Mouse (Mus musculus) v-Abl transformed pro-B cells (cell line): Measurements from ENCODE around the gene Gm45213.

ENCODE experiments used
- in situ Hi-C, 2 experiments: fragments of 400-800 bp; cut with MboI; formaldehyde crosslinking; loops; one replicate each; pipeline ENCODE4 v1.15.1; 2025; ENCODE audit not compliant: unreplicated experiment in 2 of 2

Gene Gm45213

GRCm38 (mm10) chr7:66048446-66049230 is 5.2 kb downstream of the Gm45213 start:
- in situ Hi-C loops: no loop called here

- in situ Hi-C loops: loop anchor here (5.0 to 25.0 kb wide), 4 partner anchors 352 to 1667 kb away; partner anchors contain the start of genes Mcee (in 1 of the 2) and Mphosph10 (in 1 of the 2)
Measured at GRCm38 (mm10) chr7:66053946-66054483, 10.6 kb downstream of the Gm45213 start.

GRCm38 (mm10) chr7:66055356-66055755 is 12.0 kb downstream of the Gm45213 start:
- in situ Hi-C loops: loop anchor here (5.0 to 25.0 kb wide), 4 partner anchors 738 to 1668 kb away; partner anchors contain the start of genes Mcee (in 1 of the 2) and Mphosph10 (in 1 of the 2)

GRCm38 (mm10) chr7:66058703-66059102 is 15.3 kb downstream of the Gm45213 start, which contains the start of gene Snrpa1:
Gene Snrpa1 (plus strand): TSS chr7:66059003.
- in situ Hi-C loops: loop anchor here (5.0 to 25.0 kb wide), 4 partner anchors 741 to 1671 kb away; partner anchors contain the start of genes Mcee (in 1 of the 2) and Mphosph10 (in 1 of the 2)

GRCm38 (mm10) chr7:66060066-66060956 is 16.9 kb downstream of the Gm45213 start:
- in situ Hi-C loops: loop anchor here (10.0 to 25.0 kb wide), 3 partner anchors 1173 to 1673 kb away; partner anchors contain the start of genes Lrrc28 (in 1 of the 2), Mcee (in 1 of the 2), Mphosph10 (in 1 of the 2) and Ttc23 (in 1 of the 2)

DNA sequence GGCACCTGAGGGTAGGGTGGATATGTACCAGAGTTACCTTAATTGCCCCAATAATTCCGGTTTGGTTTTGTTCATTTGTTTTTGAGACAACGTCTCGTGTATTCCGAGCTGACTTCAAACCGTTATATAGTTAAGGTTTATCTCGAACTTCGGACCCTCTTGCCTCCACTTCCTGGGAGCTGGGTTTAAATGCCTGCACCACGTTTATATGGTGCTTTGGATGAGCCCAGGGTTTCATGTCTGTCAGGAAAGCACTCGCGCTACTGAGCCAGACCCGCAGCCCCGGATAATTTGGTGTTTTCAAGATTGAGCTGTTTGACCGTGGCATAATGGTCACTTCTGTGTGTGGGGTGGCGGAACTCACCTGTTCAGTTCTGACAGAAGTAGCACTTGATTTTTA is 17.7 kb downstream of the Gm45213 start:
- in situ Hi-C loops: loop anchor here (10.0 to 25.0 kb wide), 3 partner anchors 1174 to 1674 kb away; partner anchors contain the start of genes Lrrc28 (in 1 of the 2), Mcee (in 1 of the 2), Mphosph10 (in 1 of the 2) and Ttc23 (in 1 of the 2)

DNA sequence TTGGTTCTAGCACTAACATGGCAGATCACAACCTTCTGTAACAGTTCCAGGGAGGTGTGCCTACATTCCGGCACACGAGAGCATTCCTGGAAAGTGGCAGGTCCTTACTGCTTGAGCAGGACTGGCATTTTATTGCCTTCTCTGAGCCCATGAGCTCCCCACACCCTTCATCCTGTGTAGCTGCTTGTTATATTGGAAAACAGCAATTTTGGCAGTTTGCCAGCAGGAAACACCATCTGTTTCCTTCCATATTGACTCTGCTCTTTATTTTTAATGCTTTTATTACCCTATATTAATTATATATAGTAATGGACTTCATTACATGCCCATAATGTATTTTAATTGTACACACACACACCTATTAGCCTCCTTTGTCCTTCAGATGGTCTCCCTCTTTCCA is 33.0 kb downstream of the Gm45213 start:
- in situ Hi-C loops: loop anchor here (10.0 to 25.0 kb wide), 4 partner anchors 939 to 1692 kb away; partner anchors contain the start of genes Lrrc28 (in 1 of the 2) and Ttc23 (in 1 of the 2)

GRCm38 (mm10) chr7:66079364-66080230 is 36.2 kb downstream of the Gm45213 start, which contains the start of gene Selenos:
Gene Selenos (plus strand): TSS chr7:66079649.
- in situ Hi-C loops: loop anchor here (10.0 to 25.0 kb wide), 4 partner anchors 942 to 1695 kb away; partner anchors contain the start of genes Lrrc28 (in 1 of the 2) and Ttc23 (in 1 of the 2)

DNA sequence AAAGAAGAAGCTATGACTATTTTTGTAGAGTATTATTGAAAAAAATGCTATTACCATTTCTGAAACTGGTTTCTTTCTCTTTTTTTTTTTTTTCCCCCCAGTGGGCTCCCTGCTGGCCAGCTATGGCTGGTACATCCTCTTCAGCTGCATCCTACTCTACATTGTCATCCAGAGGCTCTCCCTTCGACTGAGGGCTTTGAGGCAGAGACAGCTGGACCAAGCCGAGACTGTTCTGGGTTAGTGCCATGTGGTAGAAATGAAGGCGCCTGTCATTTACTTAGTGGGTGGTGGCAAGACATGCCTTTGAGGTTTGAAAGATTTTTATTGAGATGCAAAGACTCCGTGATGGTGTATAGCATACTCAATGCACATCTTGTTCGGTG is 36.8 kb downstream of the Gm45213 start:
- in situ Hi-C loops: loop anchor here (25.0 kb wide), 3 partner anchors 943 to 1557 kb away; partner anchors contain the start of genes Lrrc28 (in 1 of the 2) and Ttc23 (in 1 of the 2)

- in situ Hi-C loops: loop anchor here (25.0 kb wide), 3 partner anchors 946 to 1554 kb away; partner anchors contain the start of genes Lrrc28 (in 1 of the 2) and Ttc23 (in 1 of the 2)
Measured at GRCm38 (mm10) chr7:66083757-66084156, 40.4 kb downstream of the Gm45213 start.

DNA sequence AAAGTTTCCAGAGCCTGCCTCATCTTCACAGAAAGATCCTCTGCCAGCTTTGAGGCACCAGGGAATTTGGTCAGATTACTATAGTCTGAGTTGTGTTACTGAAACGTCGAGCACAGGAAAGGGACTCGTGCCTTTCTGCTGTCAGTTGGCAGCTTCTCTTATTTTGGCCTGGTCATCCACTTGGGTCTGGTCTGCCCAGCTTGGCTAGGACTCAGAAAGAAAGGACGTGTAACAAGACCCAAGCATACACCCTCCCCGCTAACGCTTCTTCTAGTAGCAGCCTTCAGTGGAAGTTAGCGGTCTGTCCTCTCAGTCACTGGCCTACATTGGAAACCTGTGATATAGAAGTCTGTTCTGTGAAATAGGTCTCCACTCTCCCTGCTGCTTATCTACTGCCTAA is 41.1 kb downstream of the Gm45213 start:
- in situ Hi-C loops: loop anchor here (25.0 kb wide), 3 partner anchors 947 to 1553 kb away; partner anchors contain the start of genes Lrrc28 (in 1 of the 2) and Ttc23 (in 1 of the 2)

- in situ Hi-C loops: loop anchor here (25.0 kb wide), 3 partner anchors 950 to 1550 kb away; partner anchors contain the start of genes Lrrc28 (in 1 of the 2) and Ttc23 (in 1 of the 2)
Measured at GRCm38 (mm10) chr7:66087652-66088051, 44.2 kb downstream of the Gm45213 start.

DNA sequence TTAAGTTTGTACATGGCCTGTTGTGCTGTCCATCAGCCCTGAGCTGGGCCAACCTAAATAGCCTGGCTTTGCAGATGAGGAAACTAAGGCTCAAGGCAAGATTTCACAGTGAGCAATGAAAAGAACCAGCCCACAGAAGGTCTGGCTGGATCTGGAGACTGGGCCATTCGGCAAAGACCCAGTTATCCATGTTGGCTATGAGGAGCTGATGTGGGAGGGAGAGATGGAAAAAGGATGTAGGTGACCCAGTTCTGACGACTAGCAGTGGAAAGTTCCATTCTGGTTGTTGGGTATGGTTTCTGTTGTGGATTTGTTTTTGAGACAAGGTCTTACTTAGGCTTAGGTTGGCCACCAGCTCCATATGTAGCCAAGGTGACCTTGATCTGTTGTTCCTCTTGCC is 44.7 kb downstream of the Gm45213 start:
- in situ Hi-C loops: loop anchor here (25.0 kb wide), 3 partner anchors 951 to 1549 kb away; partner anchors contain the start of genes Lrrc28 (in 1 of the 2) and Ttc23 (in 1 of the 2)

GRCm38 (mm10) chr7:66090676-66091190 is 47.3 kb downstream of the Gm45213 start:
- in situ Hi-C loops: loop anchor here (10.0 to 25.0 kb wide), 5 partner anchors 584 to 1547 kb away; partner anchors contain the start of genes Lrrc28 (in 1 of the 2) and Ttc23 (in 1 of the 2)

GRCm38 (mm10) chr7:66091553-66091952 is 48.2 kb downstream of the Gm45213 start:
- in situ Hi-C loops: loop anchor here (10.0 to 25.0 kb wide), 5 partner anchors 583 to 1546 kb away; partner anchors contain the start of genes Lrrc28 (in 1 of the 2) and Ttc23 (in 1 of the 2)

GRCm38 (mm10) chr7:66092656-66093055 is 49.3 kb downstream of the Gm45213 start:
- in situ Hi-C loops: loop anchor here (10.0 to 25.0 kb wide), 5 partner anchors 582 to 1545 kb away; partner anchors contain the start of genes Lrrc28 (in 1 of the 2) and Ttc23 (in 1 of the 2)

GRCm38 (mm10) chr7:66094141-66094540 is 50.7 kb downstream of the Gm45213 start:
- in situ Hi-C loops: loop anchor here (10.0 to 25.0 kb wide), 5 partner anchors 581 to 1543 kb away; partner anchors contain the start of genes Lrrc28 (in 1 of the 2) and Ttc23 (in 1 of the 2)
